Mouse (Mus musculus) ES-E14 (cell line): Measurements from ENCODE around the gene Eif4g1. TPM values are rescaled to one million over a fixed set of nuclear protein-coding genes. Genes with fewer than 3 reads are reported as not detected.

Experiments used
- DNase-seq: peaks from one replicate; pipeline ENCODE4 v3.0.0-alpha.2; 2013; ENCODE audit warnings: low read depth, low spot score
- H3K27ac ChIP-seq: 2 replicates; pipeline ENCODE4 v1.5.1; 2012; ENCODE audit warnings: low read depth, mild to moderate bottlenecking, low read length, moderate library complexity, mixed read lengths; ENCODE audit not compliant: poor library complexity, insufficient read depth, severe bottlenecking
- H3K36me3 ChIP-seq: 2 replicates; pipeline ENCODE4 v1.6.1; 2012; ENCODE audit warnings: mild to moderate bottlenecking, low read length, moderate library complexity, mixed read lengths; ENCODE audit not compliant: control insufficient read depth, poor library complexity, insufficient read depth, severe bottlenecking
- H3K4me1 ChIP-seq, 2 experiments: fragments of 150-350 bp in 1 of 2; sonication (generic) in 1 of 2; 2 replicates each; pipeline ENCODE4 v1.6.1; 2012; ENCODE audit warnings: low read length in 2 of 2, mild to moderate bottlenecking in 1 of 2, mixed read lengths in 1 of 2; ENCODE audit not compliant: control insufficient read depth in 2 of 2, insufficient read depth in 2 of 2, poor library complexity in 1 of 2
- H3K4me3 ChIP-seq, 2 experiments: fragments of 150-350 bp in 1 of 2; sonication (generic) in 1 of 2; 2 replicates each; pipeline ENCODE4 v1.5.1; 2012; ENCODE audit warnings: low read length in 2 of 2, low read depth in 1 of 2, mild to moderate bottlenecking in 1 of 2, mixed read lengths in 1 of 2; ENCODE audit not compliant: insufficient read depth in 1 of 2, poor library complexity in 1 of 2, severe bottlenecking in 1 of 2
- H3K9ac ChIP-seq: 2 replicates; pipeline ENCODE4 v1.6.1; 2012; ENCODE audit warnings: low read depth, mild to moderate bottlenecking, low read length, mixed read lengths; ENCODE audit not compliant: poor library complexity, insufficient read depth, severe bottlenecking
- H3K9me3 ChIP-seq: fragments of 150-350 bp; sonication (generic); 2 replicates; pipeline ENCODE4 v1.6.1; 2012; ENCODE audit warnings: low read depth, mild to moderate bottlenecking, low read length; ENCODE audit not compliant: control insufficient read depth, insufficient read depth
- CHD2 ChIP-seq: IDR thresholded peaks from 2 replicates; pipeline ENCODE4 v1.6.1; 2014; ENCODE audit warnings: mild to moderate bottlenecking, low read depth, low read length, inconsistent platforms
- HCFC1 ChIP-seq: IDR thresholded peaks from 2 replicates; pipeline ENCODE4 v1.6.1; 2012; ENCODE audit warnings: low read length, inconsistent platforms, borderline replicate concordance; ENCODE audit not compliant: insufficient read depth
- MAFK ChIP-seq: IDR thresholded peaks from 2 replicates; pipeline ENCODE4 v1.6.1; 2014; ENCODE audit warnings: mild to moderate bottlenecking, low read depth, low read length, inconsistent platforms; ENCODE audit not compliant: insufficient read depth
- ZC3H11A ChIP-seq: IDR thresholded peaks from 2 replicates; pipeline ENCODE4 v1.6.1; 2012; ENCODE audit warnings: low read depth, mild to moderate bottlenecking, inconsistent platforms, low read length, borderline replicate concordance
- ZNF384 ChIP-seq: IDR thresholded peaks from 2 replicates; pipeline ENCODE4 v1.6.1; 2012; ENCODE audit warnings: low read depth, low read length, inconsistent platforms
- in situ Hi-C, 2 experiments: fragments of 600-800 bp; cut with MboI; formaldehyde crosslinking; loops; one replicate each; pipeline ENCODE4 v1.15.1; 2025; ENCODE audit warnings: low sequenced_read_pairs in 2 of 2, inconsistent platforms in 1 of 2; ENCODE audit not compliant: unreplicated experiment in 2 of 2
- total RNA-seq: library from RNA; depleted of rRNA; stranded (reverse); fragments of 300-350 nt; gene quantifications from 2 replicates; pipeline ENCODE4 v1.2.3, GENCODE M21; 2012

Eif4g1 gene
- total RNA-seq, 1 experiment = 546 TPM

- H3K27ac ChIP-seq = no peak overlapping the region; the same call in 1 of the 2 replicates
- no peak for DNase-seq
- H3K36me3 ChIP-seq = peaks cover 42% of the 10 kb centered on the region
- no peak for TF ChIP-seq ZC3H11A
- TF ChIP-seq ZNF384 = peak; percentile 75; the same call in 1 of the 2 replicates
- H3K4me1 ChIP-seq = peaks cover 1 to 20% of the 10 kb centered on the region in 2 experiments; a peak in 3 of 4 replicates
- in situ Hi-C loops = no loop called here
- H3K9ac ChIP-seq = no peak overlapping the region
- H3K9me3 ChIP-seq = no peaks in the 10 kb centered on the region
- no peak overlapping the region for H3K4me3 ChIP-seq
These were observed 23.5 kb downstream of the Eif4g1 start for GRCm38 (mm10) chr16:20691617-20692016.

GRCm38 (mm10) chr16:20692241-20692965, 24.3 kb downstream of the Eif4g1 start:
- in situ Hi-C loops = no loop called here
- 0 out of 4 replicates have a peak overlapping the region, but pooled peaks of 1 of the 2 experiments have one; percentile 74 for H3K4me3 ChIP-seq

GRCm38 (mm10) chr16:20693111-20693701, 25.1 kb downstream of the Eif4g1 start, which contains the start of gene Fam131a:
Gene Fam131a (plus strand): TSS chr16:20693241.
- TF ChIP-seq CHD2 (no peak), ZC3H11A (no peak), MAFK (no peak), HCFC1 (no peak), ZNF384 (no peak)
- DNase-seq = peak; percentile 65
- H3K27ac ChIP-seq = peak within 1 kb of the TSS; percentile 32; the same call in 1 of the 2 replicates
- H3K9me3 ChIP-seq = no peaks in the 10 kb centered on the region
- H3K9ac ChIP-seq = peak within 1 kb of the TSS; percentile 77
- peak within 1 kb of the TSS; percentile 74 to 82 for H3K4me3 ChIP-seq
- in situ Hi-C loops = no loop called here
- peaks cover 0 to 20% of the 10 kb centered on the region in 2 experiments; a peak in 3 of 4 replicates for H3K4me1 ChIP-seq
- peaks cover 27% of the 10 kb centered on the region for H3K36me3 ChIP-seq

More at GRCm38 (mm10) chr16:20692241-20692965, 24.3 kb downstream of the Eif4g1 start:
- DNase-seq = no peak
- Histone ChIP-seq H3K4me1 (peaks cover 1 to 20% of the 10 kb centered on the region in 2 experiments; a peak in 3 of 4 replicates), H3K9ac (no peak overlapping the region), H3K27ac (no peak overlapping the region), H3K36me3 (peaks cover 35% of the 10 kb centered on the region), H3K9me3 (no peaks in the 10 kb centered on the region)
- TF ChIP-seq HCFC1 = no peak
- TF ChIP-seq CHD2 = no peak
- TF ChIP-seq ZC3H11A = no peak
- TF ChIP-seq ZNF384 = no peak
- TF ChIP-seq MAFK = no peak

GRCm38 (mm10) chr16:20694781-20695180, 26.7 kb downstream of the Eif4g1 start:
- peaks cover 0 to 20% of the 10 kb centered on the region in 2 experiments; a peak in 3 of 4 replicates for H3K4me1 ChIP-seq
- TF ChIP-seq MAFK (no peak), ZNF384 (no peak), CHD2 (no peak), HCFC1 (no peak), ZC3H11A (no peak)
- H3K36me3 ChIP-seq = peaks cover 11% of the 10 kb centered on the region
- no peak overlapping the region for H3K4me3 ChIP-seq
- no peak for DNase-seq
- H3K9ac ChIP-seq = no peak overlapping the region
- H3K27ac ChIP-seq = no peak overlapping the region
- no peaks in the 10 kb centered on the region for H3K9me3 ChIP-seq
- in situ Hi-C loops = no loop called here
